Comparison of ENCODE assay signal across 9 mouse cellular contexts in the genomic region with DNA sequence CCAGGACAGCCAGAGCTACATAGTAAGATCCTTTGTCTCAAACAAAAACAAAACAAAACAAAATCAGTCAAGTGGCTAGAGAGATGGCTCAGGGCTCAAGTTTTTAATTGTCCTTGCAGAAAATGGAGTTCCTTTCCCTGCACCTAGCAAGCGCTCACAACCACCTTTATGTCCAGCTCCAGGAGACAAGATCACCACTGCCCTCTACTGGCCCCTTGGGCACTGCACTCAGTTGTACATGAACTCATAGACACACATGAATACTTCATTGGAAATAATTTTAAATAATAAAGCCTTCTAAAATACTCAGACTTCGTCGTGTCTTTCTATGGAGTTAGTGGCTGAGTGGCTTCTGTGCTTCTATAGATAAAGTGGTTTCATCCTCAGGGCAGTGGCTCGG. TPM values are rescaled to one million over a fixed set of nuclear protein-coding genes. Genes with fewer than 3 reads are reported as not detected.
A peak's percentile ranks its signal among the peaks of the same experiment; 100 is the strongest.
DNase-seq lines count a peak whose midpoint lies in the region; ATAC-seq and TF ChIP-seq lines count a peak whose summit lies in the region.
"Had no signal": no experiment of that assay in that cellular context is flagged by ENCODE, and none has a peak within 500 bp of the region (broad histone marks: within the 10 kb centered on the region; RNA-seq: fewer than 3 reads in every experiment).

No protein-coding gene starts in this region.

- peaks cover 5% of the 10 kb centered on the region; the same call in 1 of the 2 replicates for H3K27me3 ChIP-seq in intestine, embryonic 14.5 days (replicated peaks; ENCODE audit: control insufficient read depth, insufficient read depth, low read length)
- H3K27me3 ChIP-seq in intestine, embryonic 15.5 days (replicated peaks): no peaks in the 10 kb centered on the region
- peaks cover 36% of the 10 kb centered on the region for H3K27me3 ChIP-seq in G1E (ENCODE audit: insufficient read depth, low read length)

- peak; percentile 77 for DNase-seq in intestine, embryonic 14.5 days (ENCODE audit: low spot score)
- no peak for DNase-seq in G1E (ENCODE audit: low spot score)
- DNase-seq in brain, embryonic 14.5 days (ENCODE audit: low read depth): peak; percentile 75
- peak; percentile 58 for DNase-seq in gastrocnemius, postnatal 10 days
- peak; percentile 56 to 75 for DNase-seq in left cerebral cortex, postnatal 10 days (ENCODE audit: extremely low spot score in 1 of 2, low spot score in 2 of 2)
- DNase-seq in ovary, postnatal 36 days (ENCODE audit: low spot score): peak; percentile 49
- DNase-seq in thymus, postnatal 36 days: peak; percentile 67 to 68

- ATAC-seq in intestine, embryonic 14.5 days (replicated peaks; ENCODE audit: low FRiP score, low TSS enrichment, low read depth): no peak
- ATAC-seq in intestine, embryonic 15.5 days: no peak
- ATAC-seq in G1E (ENCODE audit: extremely low read depth, insufficient number of reproducible peaks, low FRiP score, poor library complexity, severe bottlenecking): peak; percentile 40; the same call in 1 of the 2 replicates

- H3K4me3 ChIP-seq in intestine, embryonic 14.5 days (ENCODE audit: low read depth, low read length): no peak overlapping the region
- no peak overlapping the region for H3K4me3 ChIP-seq in intestine, embryonic 15.5 days (replicated peaks)
- H3K4me3 ChIP-seq in G1E (ENCODE audit: low read depth, low read length): no peak overlapping the region
- H3K4me3 ChIP-seq: heart, embryonic 13.5 days had no signal

- intact Hi-C loops in left cerebral cortex, postnatal 10 days (cut with DNase I): loop anchor here (5.0 to 10.0 kb wide), 2 partner anchors 67 to 299 kb away; partner anchors contain the start of gene Fam171a1

- TF ChIP-seq CTCF in G1E (IDR thresholded peaks at IDR 0.05; ENCODE audit: low read depth, low read length): peak; percentile 78
- peak; percentile 77 for TF ChIP-seq CTCF in brain, embryonic 14.5 days (IDR thresholded peaks at IDR 0.05; ENCODE audit: borderline replicate concordance, extremely low read depth, insufficient read depth, insufficient read length)

- H3K4me1 ChIP-seq in intestine, embryonic 14.5 days (replicated peaks; ENCODE audit: control insufficient read depth, insufficient read depth, low read length): no peaks in the 10 kb centered on the region
- H3K4me1 ChIP-seq in intestine, embryonic 15.5 days (replicated peaks): no peaks in the 10 kb centered on the region
- H3K4me1 ChIP-seq in G1E (ENCODE audit: insufficient read depth, low read depth, low read length): peaks cover 12% of the 10 kb centered on the region

- H3K27ac ChIP-seq in intestine, embryonic 14.5 days (ENCODE audit: low read depth): no peak overlapping the region
- no peak overlapping the region for H3K27ac ChIP-seq in intestine, embryonic 15.5 days
- H3K27ac ChIP-seq: heart, embryonic 13.5 days had no signal

- no peak overlapping the region for H3K9ac ChIP-seq in intestine, embryonic 14.5 days (ENCODE audit: low read length)
- H3K9ac ChIP-seq in intestine, embryonic 15.5 days: no peak overlapping the region
- H3K9ac ChIP-seq: heart, embryonic 13.5 days had no signal

- no peaks in the 10 kb centered on the region for H3K36me3 ChIP-seq in intestine, embryonic 14.5 days (ENCODE audit: control insufficient read depth, insufficient read depth, low read length)
- no peaks in the 10 kb centered on the region for H3K36me3 ChIP-seq in intestine, embryonic 15.5 days
- H3K36me3 ChIP-seq in G1E (replicated peaks): no peaks in the 10 kb centered on the region
- H3K36me3 ChIP-seq: heart, embryonic 13.5 days had no signal

- no peaks in the 10 kb centered on the region for H3K9me3 ChIP-seq in intestine, embryonic 14.5 days (ENCODE audit: control insufficient read depth, low read length)
- H3K9me3 ChIP-seq in intestine, embryonic 15.5 days: no peaks in the 10 kb centered on the region
- no peaks in the 10 kb centered on the region for H3K9me3 ChIP-seq in G1E (replicated peaks)
- H3K9me3 ChIP-seq: heart, embryonic 13.5 days had no signal

- TF ChIP-seq POLR2A in brain, embryonic 14.5 days (IDR thresholded peaks at IDR 0.05; ENCODE audit: borderline replicate concordance, extremely low read depth, insufficient read depth, insufficient read length, poor library complexity, severe bottlenecking): no peak

- WGBS in intestine, embryonic 14.5 days: 38% methylated on average over 4 of the region's 4 CpGs
- 45% methylated on average over 4 of the region's 4 CpGs for WGBS in intestine, embryonic 15.5 days

- no peak overlapping the region for H3K4me2 ChIP-seq in intestine, embryonic 14.5 days (ENCODE audit: low read length)
- H3K4me2 ChIP-seq in intestine, embryonic 15.5 days (replicated peaks): no peak overlapping the region
- H3K4me2 ChIP-seq: heart, embryonic 13.5 days had no signal

RNA-seq across cellular contexts. Expression of gene Meig1, which starts 8.2 kb away (rescaled TPM):
- not detected in 2 replicates for polyA plus RNA-seq in intestine, embryonic 14.5 days (2014; fragmentation: Nextera tagmentation; extraction: Ambion mirVana)
- not detected in 2 replicates for polyA plus RNA-seq in intestine, embryonic 15.5 days (2015; fragmentation: Nextera tagmentation; extraction: Ambion mirVana)
- not detected in 2 replicates for total RNA-seq in G1E (2014; fragmentation: Nextera tagmentation)
- not detected in 2 replicates for total RNA-seq in G1E (2017)
- not detected in 2 replicates for polyA plus RNA-seq in G1E (2012)
- 0.72 and 3.0 TPM in 2 replicates for polyA plus RNA-seq in brain, embryonic 14.5 days (2012; rRNA removed)
- total RNA-seq in gastrocnemius, postnatal 10 days (2021): under 1 TPM in 1 of 2 experiments, not detected in 1; 0.47 TPM
- total RNA-seq in left cerebral cortex, postnatal 10 days (2021): 1 to 10 TPM; 3.1 to 3.2 TPM
- polyA plus RNA-seq: heart, embryonic 13.5 days had no signal

RNA-seq across cellular contexts. Expression of gene Dclre1c, which starts 9.7 kb away (rescaled TPM):
- 7.2 and 7.8 TPM in 2 replicates for polyA plus RNA-seq in intestine, embryonic 14.5 days (2014; fragmentation: Nextera tagmentation; extraction: Ambion mirVana)
- polyA plus RNA-seq in intestine, embryonic 15.5 days (2015; fragmentation: Nextera tagmentation; extraction: Ambion mirVana): 6.2 and 6.3 TPM in 2 replicates
- total RNA-seq in G1E (2014; fragmentation: Nextera tagmentation): 53.8 and 55.7 TPM in 2 replicates
- total RNA-seq in G1E (2017): 14.4 and 16.8 TPM in 2 replicates
- 0.90 and 1.6 TPM in 2 replicates for polyA plus RNA-seq in G1E (2012)
- 13.0 and 14.9 TPM in 2 replicates for polyA plus RNA-seq in brain, embryonic 14.5 days (2012; rRNA removed)
- total RNA-seq in gastrocnemius, postnatal 10 days (2021): 1 to 10 TPM; 2.9 to 4.5 TPM
- 10 to 100 TPM in 1 of 2 experiments, 1 to 10 TPM in 1; 9.6 to 11.8 TPM for total RNA-seq in left cerebral cortex, postnatal 10 days (2021)

RNA-seq across cellular contexts. Expression of gene Olah, which starts 17.2 kb away (rescaled TPM):
- not detected in 2 replicates for polyA plus RNA-seq in intestine, embryonic 14.5 days (2014; fragmentation: Nextera tagmentation; extraction: Ambion mirVana)
- polyA plus RNA-seq in intestine, embryonic 15.5 days (2015; fragmentation: Nextera tagmentation; extraction: Ambion mirVana): not detected in 2 replicates
- not detected in 2 replicates for total RNA-seq in G1E (2014; fragmentation: Nextera tagmentation)
- total RNA-seq in G1E (2017): 0.06 and 0.27 TPM in 2 replicates
- not detected in 2 replicates for polyA plus RNA-seq in G1E (2012)
- polyA plus RNA-seq in brain, embryonic 14.5 days (2012; rRNA removed): 0.04 TPM in 1 of 2 replicates, not detected in the other
- not detected for total RNA-seq in gastrocnemius, postnatal 10 days (2021)
- total RNA-seq in left cerebral cortex, postnatal 10 days (2021): not detected
- polyA plus RNA-seq: heart, embryonic 13.5 days had no signal
